Mouse (Mus musculus) embryonic fibroblast, embryonic 13.5 days (primary cell): ENCODE data around the gene Fam178b.

Experiments
- CTCF ChIP-seq: IDR thresholded peaks from 2 replicates; pipeline ENCODE4 v1.5.1; 2011; ENCODE audit warnings: mild to moderate bottlenecking, control low read depth, low read length, moderate library complexity, borderline replicate concordance; ENCODE audit not compliant: insufficient read depth
- POLR2A ChIP-seq: IDR thresholded peaks from 2 replicates; pipeline ENCODE4 v1.6.1; 2011; ENCODE audit warnings: low read depth, mild to moderate bottlenecking, control low read depth, low read length, moderate library complexity

- TF ChIP-seq CTCF = no peak
- TF ChIP-seq POLR2A = no peak
Measured at GRCm38 (mm10) chr1:36559256-36559655, 123.7 kb downstream of the Fam178b start.
